Mouse (Mus musculus) cerebellum, postnatal 4 days (tissue): ENCODE measurements around the gene March8.
"Not testable (repeated sequence)": the region's sequence is repeated elsewhere in the genome, so short reads cannot be mapped to it uniquely, and the experiment has no call there.

Experiments used
- DNase-seq, 2 experiments: peaks; one replicate each; pipeline ENCODE4 v3.0.0; 2022; ENCODE audit warnings: low spot score in 2 of 2, mixed read lengths in 1 of 2

The March8 gene

GRCm38 (mm10) chr6:116337835-116338501 is at the start of gene March8:
Gene March8 (plus strand): TSS chr6:116338024.
- DNase-seq = peak; percentile 80 to 89

GRCm38 (mm10) chr6:116311411-116311810 is 26.4 kb upstream of the March8 start:
- no peak for DNase-seq

- no peak for DNase-seq
Measured at GRCm38 (mm10) chr6:116319259-116319658, 18.6 kb upstream of the March8 start.

- DNase-seq = no peak
Measured at GRCm38 (mm10) chr6:116326641-116327040, 11.2 kb upstream of the March8 start.

GRCm38 (mm10) chr6:116331396-116331795 is 6.4 kb upstream of the March8 start:
- no peak for DNase-seq

- no peak for DNase-seq
Measured at GRCm38 (mm10) chr6:116337466-116337834, 374 bp upstream of the March8 start.

GRCm38 (mm10) chr6:116338520-116338919 is 696 bp downstream of the March8 start:
- DNase-seq = no peak

- no peak for DNase-seq
Measured at GRCm38 (mm10) chr6:116339088-116339487, 1.3 kb downstream of the March8 start.

- no peak for DNase-seq
Measured at GRCm38 (mm10) chr6:116340521-116340920, 2.7 kb downstream of the March8 start.

- no peak for DNase-seq
Measured at GRCm38 (mm10) chr6:116347953-116348352, 10.1 kb downstream of the March8 start.

- no peak for DNase-seq
Measured at GRCm38 (mm10) chr6:116349997-116350396, 12.2 kb downstream of the March8 start.

GRCm38 (mm10) chr6:116350643-116351042 is 12.8 kb downstream of the March8 start:
- no peak for DNase-seq

- DNase-seq = no peak
Measured at GRCm38 (mm10) chr6:116351534-116351933, 13.7 kb downstream of the March8 start.

- no peak for DNase-seq
Measured at GRCm38 (mm10) chr6:116353428-116353827, 15.6 kb downstream of the March8 start.

GRCm38 (mm10) chr6:116356311-116356947 is 18.6 kb downstream of the March8 start:
- DNase-seq = not testable (repeated sequence)

GRCm38 (mm10) chr6:116356948-116357325 is 19.1 kb downstream of the March8 start:
- no peak for DNase-seq

- DNase-seq = no peak
Measured at GRCm38 (mm10) chr6:116358056-116358455, 20.2 kb downstream of the March8 start.

GRCm38 (mm10) chr6:116359256-116359655 is 21.4 kb downstream of the March8 start:
- no peak for DNase-seq

- DNase-seq = no peak
Measured at GRCm38 (mm10) chr6:116361463-116361862, 23.6 kb downstream of the March8 start.

GRCm38 (mm10) chr6:116361993-116362392 is 24.2 kb downstream of the March8 start:
- DNase-seq = no peak

- DNase-seq = no peak
Measured at GRCm38 (mm10) chr6:116367971-116368370, 30.1 kb downstream of the March8 start.

- DNase-seq = no peak
Measured at GRCm38 (mm10) chr6:116369811-116370210, 32.0 kb downstream of the March8 start.

GRCm38 (mm10) chr6:116370216-116370976 is 32.6 kb downstream of the March8 start:
- DNase-seq = no peak
